Mouse (Mus musculus): Measurements from ENCODE around the gene Scd2. TPM values are rescaled to one million over a fixed set of nuclear protein-coding genes. Genes with fewer than 3 reads are reported as not detected.
A peak's percentile ranks its signal among the peaks of the same experiment; 100 is the strongest.

The Scd2 gene
- 29.5 and 34.0 TPM in 2 replicates for polyA plus RNA-seq (2015; fragmentation: Nextera tagmentation; extraction: Ambion mirVana)

DNA sequence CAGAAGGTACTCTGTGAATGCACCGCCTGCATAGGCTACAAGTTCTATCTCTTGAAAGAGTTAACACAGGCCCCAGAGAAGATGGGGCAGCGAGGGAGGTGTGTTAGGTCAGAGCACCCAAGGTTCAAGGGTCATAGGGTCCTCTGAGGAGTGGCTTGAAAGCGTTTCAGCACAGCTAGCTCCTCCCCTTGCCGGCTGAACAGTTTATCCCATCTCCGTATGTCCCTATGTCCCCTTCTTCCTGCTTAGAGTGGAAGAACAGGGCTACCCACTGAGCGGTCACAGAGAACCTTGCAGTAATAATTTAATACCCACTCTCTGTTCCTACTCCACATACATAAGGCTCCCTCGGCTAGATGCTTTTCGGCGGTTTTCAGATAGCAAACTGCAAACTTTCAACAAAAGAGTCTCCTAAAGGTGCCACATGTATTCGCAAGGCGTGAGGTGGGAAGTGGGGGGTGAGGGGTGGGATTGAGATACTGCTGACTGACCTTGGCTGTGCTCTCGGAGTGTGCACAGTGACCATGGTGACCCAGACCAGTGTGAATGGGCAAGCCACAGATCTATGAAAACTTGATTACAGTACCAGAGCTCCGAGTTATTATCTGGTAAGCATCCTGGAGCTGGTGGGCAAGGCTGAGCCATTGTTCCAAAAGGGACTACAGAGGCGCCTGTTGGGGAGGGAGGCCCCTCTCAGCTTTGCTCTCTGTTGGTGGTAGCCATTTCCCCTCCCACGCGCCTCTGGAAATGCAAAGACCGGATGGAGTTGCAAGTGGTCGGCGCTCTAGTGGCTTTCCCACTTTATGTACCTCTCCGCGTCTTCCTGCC, at the start of gene Scd2:
Gene Scd2 (plus strand): TSS at position 734 of the 828 bp plus-strand sequence.
- no peak for TF ChIP-seq EP300 (optimal IDR thresholded peaks at IDR 0.05)
- TF ChIP-seq CTCF (IDR thresholded peaks at IDR 0.05; ENCODE audit: low read depth) = no peak
- peaks cover 9% of the 10 kb centered on the region; the same call in 1 of the 2 replicates for H3K36me3 ChIP-seq (ENCODE audit: control insufficient read depth, insufficient read depth, low read length)
- H3K4me2 ChIP-seq (replicated peaks; ENCODE audit: low read depth) = peak within 1 kb of the TSS; percentile 75
- peak; percentile 6; the same call in 1 of the 2 replicates for ATAC-seq (ENCODE audit: low FRiP score, low TSS enrichment)
- WGBS = 5% methylated on average over 21 of the region's 21 CpGs
- no peaks in the 10 kb centered on the region for H3K9me3 ChIP-seq (ENCODE audit: control insufficient read depth, low read length)
- peak within 1 kb of the TSS; percentile 64 for H3K9ac ChIP-seq (ENCODE audit: low read length)
- H3K4me1 ChIP-seq (replicated peaks; ENCODE audit: control insufficient read depth, insufficient read depth) = peaks cover 7% of the 10 kb centered on the region; the same call in 1 of the 2 replicates
- H3K27ac ChIP-seq (replicated peaks) = peak within 1 kb of the TSS; percentile 92
- DNase-seq (ENCODE audit: low spot score) = no peak
- H3K4me3 ChIP-seq (ENCODE audit: low read depth, low read length) = peak within 1 kb of the TSS; percentile 71
- H3K27me3 ChIP-seq (ENCODE audit: control insufficient read depth, insufficient read depth, low read length) = no peaks in the 10 kb centered on the region

DNA sequence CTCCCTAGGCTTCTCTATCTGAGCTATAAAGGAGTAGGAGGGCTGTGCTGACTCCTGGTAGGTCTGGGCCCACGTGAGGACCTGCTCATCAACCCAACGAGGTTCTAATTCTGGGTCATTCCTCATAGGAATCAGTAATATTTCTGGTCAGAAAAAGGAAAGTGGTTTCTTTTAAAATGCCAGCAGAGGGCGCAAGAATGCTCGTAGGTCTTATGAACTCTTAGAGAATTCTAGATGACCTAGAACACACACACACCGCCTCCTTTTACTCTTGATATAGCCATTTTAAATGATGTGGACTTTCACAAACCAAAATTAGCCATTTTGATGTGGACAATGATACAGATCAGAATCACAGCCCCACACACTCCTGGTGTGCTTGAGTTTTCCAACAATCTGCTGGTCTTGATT, 47.7 kb upstream of the Scd2 start:
- 0 out of 2 replicates have a peak overlapping the region, but pooled peaks have one; percentile 29 for H3K4me2 ChIP-seq (replicated peaks; ENCODE audit: low read depth)
- DNase-seq (ENCODE audit: low spot score) = no peak
- H3K4me3 ChIP-seq (ENCODE audit: low read depth, low read length) = no peak overlapping the region
- no peak overlapping the region for H3K9ac ChIP-seq (ENCODE audit: low read length)
- no peaks in the 10 kb centered on the region for H3K36me3 ChIP-seq (ENCODE audit: control insufficient read depth, insufficient read depth, low read length)
- H3K9me3 ChIP-seq (ENCODE audit: control insufficient read depth, low read length) = no peaks in the 10 kb centered on the region
- ATAC-seq (ENCODE audit: low FRiP score, low TSS enrichment) = no peak
- 1% methylated on average over 5 of the region's 5 CpGs for WGBS
- H3K27ac ChIP-seq (replicated peaks) = no peak overlapping the region
- H3K4me1 ChIP-seq (replicated peaks; ENCODE audit: control insufficient read depth, insufficient read depth) = no peaks in the 10 kb centered on the region; the same call in 1 of the 2 replicates
- no peaks in the 10 kb centered on the region for H3K27me3 ChIP-seq (ENCODE audit: control insufficient read depth, insufficient read depth, low read length)
- no peak for TF ChIP-seq EP300 (optimal IDR thresholded peaks at IDR 0.05)
- TF ChIP-seq CTCF (IDR thresholded peaks at IDR 0.05; ENCODE audit: low read depth) = peak; percentile 81

DNA sequence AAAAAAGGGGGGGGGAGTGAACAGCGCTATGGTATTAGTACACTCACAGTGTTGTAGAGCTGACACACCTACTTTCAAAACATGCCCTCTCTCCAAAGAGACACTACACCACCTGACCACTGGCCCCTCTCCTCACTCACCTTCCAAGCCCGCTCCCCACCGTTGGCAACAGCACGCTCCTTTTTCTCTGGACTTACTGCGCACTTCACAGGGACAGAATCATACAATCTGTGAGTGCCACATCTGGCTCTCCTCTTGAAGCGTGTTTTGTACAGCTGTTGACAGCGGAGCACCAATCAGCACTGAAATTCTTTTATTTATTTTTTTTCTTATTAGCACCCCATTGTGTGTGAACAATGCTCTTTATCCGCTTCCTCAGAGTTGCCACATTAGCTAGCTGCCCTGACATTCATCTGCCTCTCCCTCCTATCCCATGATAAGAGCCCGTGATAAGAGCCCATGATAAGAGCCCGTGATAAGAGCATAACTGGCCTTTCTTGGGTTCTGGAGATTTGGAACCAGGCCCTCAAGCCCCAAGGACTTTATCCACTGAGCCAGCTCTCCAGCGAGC, 47.0 kb upstream of the Scd2 start:
- Histone ChIP-seq H3K27me3 (ENCODE audit: control insufficient read depth, insufficient read depth, low read length) (no peaks in the 10 kb centered on the region), H3K27ac (replicated peaks) (no peak overlapping the region), H3K4me2 (replicated peaks; ENCODE audit: low read depth) (0 out of 2 replicates have a peak overlapping the region, but pooled peaks have one; percentile 29), H3K4me3 (ENCODE audit: low read depth, low read length) (no peak overlapping the region), H3K9ac (ENCODE audit: low read length) (no peak overlapping the region), H3K36me3 (ENCODE audit: control insufficient read depth, insufficient read depth, low read length) (no peaks in the 10 kb centered on the region), H3K9me3 (ENCODE audit: control insufficient read depth, low read length) (no peaks in the 10 kb centered on the region), H3K4me1 (replicated peaks; ENCODE audit: control insufficient read depth, insufficient read depth) (no peaks in the 10 kb centered on the region; the same call in 1 of the 2 replicates)
- WGBS = 43% methylated on average over 11 of the region's 11 CpGs
- no peak for DNase-seq (ENCODE audit: low spot score)
- ATAC-seq (ENCODE audit: low FRiP score, low TSS enrichment) = no peak
- TF ChIP-seq EP300 (optimal IDR thresholded peaks at IDR 0.05) (no peak), CTCF (IDR thresholded peaks at IDR 0.05; ENCODE audit: low read depth) (no peak)

DNA sequence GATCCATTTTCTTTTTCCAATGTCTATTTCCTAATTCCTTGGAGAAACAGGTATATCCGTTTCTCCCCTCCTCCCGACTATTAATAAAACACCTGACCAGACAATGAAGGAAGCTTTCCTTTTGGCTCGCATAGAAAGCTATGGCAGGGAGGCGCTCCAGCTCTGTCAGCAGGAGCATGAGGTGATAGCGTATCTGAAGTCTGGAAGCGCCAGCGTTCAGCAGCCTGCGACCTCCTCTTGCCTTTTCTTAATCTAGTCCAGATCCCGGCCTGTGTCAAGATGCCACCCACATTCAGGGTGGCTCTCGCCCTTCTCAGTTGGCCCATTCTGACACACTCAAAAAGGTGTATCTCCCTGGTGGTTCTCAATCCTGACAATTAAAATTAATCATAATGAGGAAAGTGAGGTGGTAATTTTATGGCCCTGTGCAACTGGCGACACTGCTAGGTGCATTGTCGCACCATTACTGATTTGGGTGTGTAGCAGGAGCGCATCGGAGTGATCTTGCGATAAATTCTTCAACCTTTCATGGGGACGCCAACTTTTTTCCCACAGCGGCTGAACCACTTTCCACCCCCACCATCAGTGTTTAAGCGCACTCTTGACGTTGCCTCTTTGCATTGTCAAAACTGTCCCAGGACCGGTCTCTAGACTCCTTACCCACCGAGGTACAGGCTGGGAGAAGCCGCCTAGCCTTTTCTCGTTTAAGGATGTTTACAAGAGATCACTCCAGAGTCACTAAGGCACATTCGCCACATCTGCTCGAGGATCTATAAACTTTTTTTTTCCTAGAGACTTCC, 46.0 kb upstream of the Scd2 start:
- no peaks in the 10 kb centered on the region for H3K27me3 ChIP-seq (ENCODE audit: control insufficient read depth, insufficient read depth, low read length)
- WGBS = 4% methylated on average over 25 of the region's 25 CpGs
- H3K27ac ChIP-seq (replicated peaks) = peak overlapping the region; percentile 85
- peak overlapping the region; percentile 41 for H3K9ac ChIP-seq (ENCODE audit: low read length)
- peak; percentile 31 for ATAC-seq (ENCODE audit: low FRiP score, low TSS enrichment)
- no peaks in the 10 kb centered on the region for H3K36me3 ChIP-seq (ENCODE audit: control insufficient read depth, insufficient read depth, low read length)
- peak overlapping the region; percentile 50 for H3K4me2 ChIP-seq (replicated peaks; ENCODE audit: low read depth)
- H3K4me1 ChIP-seq (replicated peaks; ENCODE audit: control insufficient read depth, insufficient read depth) = no peaks in the 10 kb centered on the region; the same call in 1 of the 2 replicates
- peak overlapping the region; percentile 22 for H3K4me3 ChIP-seq (ENCODE audit: low read depth, low read length)
- TF ChIP-seq CTCF (IDR thresholded peaks at IDR 0.05; ENCODE audit: low read depth) (no peak), EP300 (optimal IDR thresholded peaks at IDR 0.05) (no peak)
- H3K9me3 ChIP-seq (ENCODE audit: control insufficient read depth, low read length) = no peaks in the 10 kb centered on the region
- no peak for DNase-seq (ENCODE audit: low spot score)

DNA sequence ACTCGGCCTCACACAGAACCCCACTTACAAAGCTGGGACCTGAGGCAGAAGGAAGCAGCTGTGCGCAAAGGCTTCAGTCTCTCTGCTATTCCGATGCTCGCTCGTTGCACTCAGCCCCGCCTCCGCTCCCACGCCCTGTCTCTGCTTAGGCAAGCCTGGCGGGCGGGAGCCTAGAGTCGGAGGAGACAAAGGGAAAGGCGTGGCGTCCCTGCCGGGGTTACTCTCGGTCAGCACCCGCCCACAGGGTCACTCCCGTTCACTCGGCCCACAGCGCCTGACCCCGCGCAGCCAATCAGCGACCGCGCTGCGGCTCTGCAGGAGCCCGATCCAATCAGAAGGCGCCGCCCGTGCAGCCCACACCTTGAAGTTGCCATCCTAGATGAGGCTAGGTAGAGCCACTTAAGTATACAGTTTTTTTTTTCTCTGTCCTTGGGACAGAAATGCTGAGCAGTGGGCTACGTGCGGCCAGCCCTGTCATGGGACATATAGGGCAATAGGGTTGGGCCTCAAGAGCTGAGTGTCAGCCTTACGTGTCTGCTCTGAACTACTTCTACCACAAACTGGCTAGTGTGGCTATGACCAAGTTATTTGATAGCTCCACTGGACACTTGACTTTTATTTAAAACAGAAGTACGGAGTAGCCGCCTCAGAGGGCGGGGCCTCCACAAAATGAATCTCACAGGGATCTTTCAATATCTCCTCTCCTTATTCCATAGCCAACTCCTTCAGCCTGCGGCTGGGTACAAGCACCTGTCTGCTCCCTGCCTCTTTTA, 45.2 kb upstream of the Scd2 start:
- TF ChIP-seq EP300 (optimal IDR thresholded peaks at IDR 0.05) (no peak), CTCF (IDR thresholded peaks at IDR 0.05; ENCODE audit: low read depth) (no peak)
- H3K9me3 ChIP-seq (ENCODE audit: control insufficient read depth, low read length) = no peaks in the 10 kb centered on the region
- H3K4me2 ChIP-seq (replicated peaks; ENCODE audit: low read depth) = peak overlapping the region; percentile 50
- WGBS = 2% methylated on average over 34 of the region's 36 CpGs
- DNase-seq (ENCODE audit: low spot score) (peak; percentile 99), ATAC-seq (ENCODE audit: low FRiP score, low TSS enrichment) (peak; percentile 99)
- H3K4me3 ChIP-seq (ENCODE audit: low read depth, low read length) = peak overlapping the region; percentile 22
- H3K36me3 ChIP-seq (ENCODE audit: control insufficient read depth, insufficient read depth, low read length) = no peaks in the 10 kb centered on the region
- peak overlapping the region; percentile 41 for H3K9ac ChIP-seq (ENCODE audit: low read length)
- peak overlapping the region; percentile 85 for H3K27ac ChIP-seq (replicated peaks)
- no peaks in the 10 kb centered on the region; the same call in 1 of the 2 replicates for H3K4me1 ChIP-seq (replicated peaks; ENCODE audit: control insufficient read depth, insufficient read depth)
- H3K27me3 ChIP-seq (ENCODE audit: control insufficient read depth, insufficient read depth, low read length) = no peaks in the 10 kb centered on the region
